Mouse (Mus musculus) E14TG2a.4 (cell line): ENCODE results near the gene Akt1s1.

ENCODE experiments used
- CTCF ChIP-seq: conservative IDR thresholded peaks from 2 replicates; pipeline ENCODE4 v1.5.1; 2014; ENCODE audit warnings: low read length
- POU5F1 ChIP-seq: IDR thresholded peaks from 2 replicates; pipeline ENCODE4 v1.6.1; 2014; ENCODE audit warnings: low read length, borderline replicate concordance

DNA sequence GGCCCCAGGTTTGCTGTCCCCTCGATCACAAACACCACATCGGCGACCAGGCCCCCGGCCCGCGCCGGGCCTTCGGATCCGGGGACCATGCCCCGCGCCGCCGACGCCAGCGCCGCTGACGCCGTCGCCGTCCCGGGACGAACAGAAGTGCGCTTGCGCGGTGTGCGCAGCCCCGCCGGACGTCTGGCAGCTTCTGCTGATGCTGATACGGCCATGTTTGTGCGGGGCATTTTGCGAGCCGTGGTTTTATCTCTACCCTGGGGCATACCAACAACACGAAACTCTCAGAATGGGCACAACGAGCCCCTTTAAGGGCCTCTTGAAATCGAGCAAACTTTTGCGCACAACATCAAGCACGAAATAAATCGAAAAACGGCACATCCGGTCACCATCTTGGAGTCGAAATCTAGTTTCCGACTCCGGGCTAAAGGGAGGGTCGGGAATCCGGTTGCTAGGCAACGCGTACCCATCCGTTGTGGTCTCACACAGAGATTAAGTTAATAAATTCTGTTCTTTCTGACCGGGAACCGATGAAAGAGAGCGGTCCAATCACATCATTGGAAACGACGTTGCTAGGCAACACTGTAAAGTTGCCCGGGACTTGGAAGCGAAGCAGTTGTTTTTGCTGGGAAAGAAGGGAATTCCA is 43.6 kb downstream of the Akt1s1 start, which contains the start of gene Med25:
- TF ChIP-seq CTCF, result no peak
- no peak for TF ChIP-seq POU5F1
